Mouse (Mus musculus): ENCODE data around the gene Capn8.
A peak's percentile ranks its signal among the peaks of the same experiment; 100 is the strongest.

Capn8 gene

DNA sequence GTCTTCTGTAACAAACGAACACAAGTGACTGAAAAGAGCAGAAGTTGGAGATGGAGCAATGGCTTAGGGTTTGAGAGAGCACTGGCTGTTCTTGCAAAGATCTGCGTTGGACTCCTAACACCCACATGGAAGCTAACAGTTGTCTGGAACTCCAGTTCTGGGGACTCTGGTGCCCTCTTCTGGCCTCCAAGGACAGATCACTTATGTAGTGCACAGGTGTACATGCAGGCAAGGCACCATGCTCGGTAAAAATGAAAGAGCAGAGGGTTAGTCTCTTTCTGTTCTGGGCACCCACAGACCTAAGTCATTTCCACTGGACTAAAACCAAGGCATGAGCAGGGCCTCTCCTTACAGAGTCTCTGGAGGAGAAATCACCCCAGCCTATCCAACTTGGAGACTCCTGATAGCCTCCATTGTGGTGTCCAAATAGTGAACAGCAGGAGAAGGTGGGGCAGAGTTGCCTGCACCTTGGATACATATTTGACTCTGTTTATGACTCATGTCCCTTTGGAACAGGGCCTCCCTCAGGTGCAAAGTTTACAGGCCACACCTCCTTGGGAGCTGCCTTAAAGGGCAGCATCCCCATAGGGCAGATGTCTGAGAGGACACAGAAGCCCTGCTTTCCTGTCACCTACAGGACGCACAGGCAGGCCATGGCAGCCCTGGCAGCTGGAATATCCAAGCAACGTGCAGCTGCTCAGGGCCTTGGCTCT, at the start of gene Capn8:
Capn8 (plus strand) TSS at position 600 of the 713 bp plus-strand sequence.
- no peak for DNase-seq

DNA sequence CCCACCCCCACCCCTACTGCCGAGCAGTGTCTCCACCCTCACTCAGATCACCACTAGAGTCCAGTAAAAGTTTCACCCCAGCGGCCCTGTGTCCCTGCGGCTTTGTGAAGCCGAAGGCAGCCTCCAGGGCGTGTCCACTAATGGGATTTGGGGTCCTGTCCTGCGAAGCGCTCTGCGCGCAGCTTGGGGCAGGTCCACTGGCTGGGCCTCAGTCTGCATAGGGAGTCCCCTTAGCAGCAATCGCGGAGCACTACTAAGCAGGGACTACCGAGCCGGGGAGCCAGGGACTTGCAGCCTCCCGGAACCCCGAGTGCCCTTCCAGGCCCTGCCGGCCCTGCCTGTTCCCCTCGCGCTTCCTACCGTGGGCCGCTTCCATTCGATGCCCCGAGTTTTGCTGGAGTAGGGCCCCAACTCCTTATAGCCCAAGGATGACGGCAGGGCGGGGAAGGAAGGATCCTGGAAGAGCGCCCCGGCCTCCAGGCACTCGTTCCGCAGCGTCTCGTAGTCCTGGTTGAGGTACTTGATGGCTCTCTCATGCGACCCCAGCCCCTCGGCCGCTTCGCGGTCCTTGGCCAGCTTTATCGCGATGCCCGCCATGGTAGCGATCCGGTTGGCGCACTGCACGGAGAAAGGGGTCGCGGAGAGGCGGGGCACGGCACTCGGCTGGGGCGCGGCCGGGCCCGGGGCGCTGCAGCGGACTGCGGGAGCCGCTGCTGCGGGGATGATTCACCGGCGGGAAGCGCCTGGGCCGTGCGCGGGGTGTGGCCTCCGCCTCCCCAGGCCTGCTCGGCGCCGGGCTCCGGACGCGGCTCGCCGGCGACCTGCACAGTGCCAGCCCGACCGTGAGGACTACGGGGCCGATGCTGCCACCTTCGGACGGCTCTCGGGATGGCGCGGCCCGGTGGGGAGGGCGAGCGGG, 47.8 kb upstream of the Capn8 start, which contains the start of gene Capn2:
Capn2 (minus strand) TSS at position 851 of the 919 bp plus-strand sequence.
- DNase-seq, result peak; percentile 90 to 93

DNA sequence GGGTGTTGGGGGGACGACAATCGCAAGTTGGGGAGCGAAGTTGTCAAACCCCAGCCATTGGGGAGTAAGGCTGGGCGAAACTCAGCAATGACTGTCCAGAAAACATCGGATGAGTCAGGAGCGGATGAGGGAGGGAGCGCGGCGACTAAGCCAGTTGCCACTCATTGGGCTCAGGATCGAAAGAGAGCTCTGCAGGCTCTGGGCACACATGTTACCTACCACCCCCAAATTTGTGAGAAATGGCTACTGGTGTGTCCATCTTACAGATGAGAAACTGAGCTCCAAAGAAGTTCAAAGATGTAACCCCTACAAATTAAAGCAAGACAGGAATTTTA, 47.2 kb upstream of the Capn8 start:
- no peak for DNase-seq

DNA sequence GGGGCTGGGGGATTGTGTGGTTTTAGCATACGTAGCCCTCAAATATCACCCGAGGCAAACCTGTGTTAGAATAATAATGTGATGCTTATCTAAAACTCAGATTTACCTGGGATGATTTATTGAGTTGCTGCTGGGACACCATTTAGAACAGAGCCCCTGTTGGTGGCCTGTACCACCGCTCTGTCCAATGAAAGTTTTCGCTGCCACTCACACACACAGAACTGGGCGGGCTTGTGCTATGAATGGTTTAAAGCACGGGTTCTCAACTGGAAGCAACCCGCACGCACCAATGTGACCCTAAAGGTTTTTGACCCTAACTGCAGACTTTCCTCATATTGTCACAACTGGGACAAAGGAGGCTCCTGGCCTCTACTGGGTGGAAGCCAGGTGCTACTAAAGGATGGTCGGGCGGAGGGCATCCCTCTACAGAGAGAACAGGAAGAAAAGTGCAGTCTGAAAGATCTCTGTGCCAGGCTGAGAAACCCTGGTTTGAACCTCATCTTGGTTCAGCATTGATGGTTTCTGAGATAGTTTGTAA, 46.6 kb upstream of the Capn8 start:
- no peak for DNase-seq

DNA sequence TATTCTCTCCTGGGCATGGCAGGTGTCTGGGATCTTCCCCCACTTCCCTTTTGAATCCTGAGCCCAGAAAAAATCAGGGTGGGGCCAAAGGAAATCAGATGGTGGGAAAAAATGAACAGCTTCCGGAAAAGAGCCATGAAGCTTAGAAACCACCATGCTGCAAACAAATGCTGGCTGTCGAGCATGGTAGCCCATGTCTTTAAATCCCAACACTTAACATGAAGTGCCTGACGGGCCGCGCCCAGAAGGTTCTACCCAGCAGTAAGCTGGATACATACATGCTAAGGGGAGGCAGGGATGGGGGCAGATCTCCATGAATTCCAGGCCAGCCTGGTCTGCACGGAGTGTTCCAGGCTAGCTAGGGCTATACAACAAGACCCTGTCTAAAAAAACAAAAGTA, 46.0 kb upstream of the Capn8 start:
- DNase-seq, result no peak

DNA sequence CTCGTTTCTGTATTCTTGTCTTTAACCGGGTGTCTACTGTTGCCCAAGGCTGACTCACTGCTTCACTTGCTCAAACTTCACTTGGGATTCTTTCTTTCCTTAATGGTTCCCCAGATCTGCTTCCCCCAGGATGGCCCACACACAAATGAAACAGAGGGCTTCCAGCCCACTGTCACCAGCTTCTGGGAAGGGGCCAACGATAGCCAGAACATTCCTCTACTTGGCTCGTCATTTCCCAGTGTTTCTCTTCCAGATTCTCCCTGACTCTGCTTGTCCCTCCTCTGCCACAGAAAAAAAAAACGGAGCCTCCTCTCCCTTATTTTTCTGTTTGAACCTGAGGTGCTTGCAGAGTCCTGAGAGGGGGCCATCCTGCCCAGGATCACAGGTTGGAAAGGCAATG, 45.5 kb upstream of the Capn8 start:
- no peak for DNase-seq

DNA sequence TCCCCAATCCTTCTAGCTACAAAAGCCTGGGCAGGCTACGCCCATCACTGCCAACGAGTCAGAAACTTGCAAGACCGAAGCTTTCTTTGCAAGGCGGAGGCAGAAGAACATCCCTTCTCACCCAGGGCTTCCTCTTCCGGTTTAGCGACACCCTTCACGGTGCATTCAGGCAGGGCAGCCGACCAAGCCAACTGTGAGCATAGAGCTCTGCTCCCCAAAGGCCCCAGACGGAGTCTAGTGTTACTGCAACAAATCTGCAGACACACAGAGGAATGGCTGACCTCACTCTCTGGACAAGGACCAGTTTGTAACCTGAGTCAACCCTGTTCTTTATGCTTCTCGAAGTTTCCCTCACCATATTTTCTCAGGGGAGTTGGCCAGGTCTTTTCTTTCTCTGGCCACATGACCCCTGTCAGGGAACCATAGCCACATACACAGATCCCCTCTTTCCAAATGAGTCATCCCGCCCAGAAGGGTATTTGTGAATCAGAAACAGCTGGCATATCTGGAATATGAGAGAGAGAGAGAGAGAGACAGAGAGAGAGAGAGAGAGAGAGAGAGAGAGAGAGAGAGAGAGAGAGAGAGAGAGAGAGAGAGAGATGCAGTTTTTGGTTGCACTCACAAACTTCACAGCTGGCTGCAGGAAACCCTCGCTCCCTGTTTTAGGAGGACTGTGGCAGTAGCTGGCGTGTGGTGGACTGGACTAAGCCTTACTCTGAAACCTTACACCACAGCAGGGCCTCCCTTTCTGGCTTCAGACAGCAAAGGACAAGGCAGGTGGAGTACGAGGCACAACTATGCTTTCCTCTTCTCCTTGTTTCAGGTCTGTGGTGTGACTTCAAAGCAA, 44.5 kb upstream of the Capn8 start:
- no peak for DNase-seq

DNA sequence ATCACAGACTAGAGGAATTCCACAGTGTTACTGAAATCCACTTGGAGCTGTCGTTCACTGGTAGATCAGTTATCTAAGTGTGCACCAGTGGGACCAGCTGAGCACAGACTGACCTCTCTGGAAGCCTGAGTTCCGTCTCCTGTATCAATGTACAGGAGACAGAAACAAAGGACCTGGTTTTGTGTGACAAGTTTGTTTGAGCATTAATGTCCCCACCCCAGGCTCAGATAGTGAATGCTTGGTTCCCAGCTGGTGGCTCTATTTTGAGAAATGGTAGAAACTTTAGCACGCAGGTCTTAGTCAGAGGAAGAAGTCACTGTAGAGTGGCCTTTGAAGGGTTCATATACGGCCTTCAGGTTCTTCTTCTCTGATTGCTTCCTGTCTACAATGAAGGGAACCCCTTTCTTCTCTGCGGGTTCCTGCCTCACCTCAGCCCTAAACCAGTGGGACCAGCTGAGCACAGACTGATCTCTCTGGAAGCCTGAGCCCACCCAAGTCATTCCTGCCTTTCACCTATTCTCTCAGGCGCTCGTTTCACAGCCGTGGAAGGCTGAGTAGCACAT, 43.8 kb upstream of the Capn8 start:
- DNase-seq, result no peak

DNA sequence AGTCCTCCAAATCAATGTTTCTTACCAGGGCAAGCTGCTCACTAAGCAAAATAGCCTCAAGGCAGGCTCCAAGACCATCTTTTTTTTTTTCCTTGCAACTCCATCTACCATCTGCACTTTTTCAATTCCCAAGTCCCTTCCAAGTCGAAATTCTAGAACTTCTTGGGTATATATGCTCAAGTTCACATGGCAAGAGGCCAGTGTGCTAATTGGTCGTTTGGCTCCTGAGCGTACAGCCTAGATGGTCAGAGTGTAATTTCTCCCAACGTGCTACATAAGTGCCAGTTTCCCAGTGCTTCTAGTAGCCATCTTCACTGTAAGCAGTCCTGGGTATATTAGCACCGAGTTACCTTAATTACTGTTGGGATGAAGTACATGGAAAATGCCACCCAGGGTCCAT, 41.8 kb upstream of the Capn8 start:
- no peak for DNase-seq

DNA sequence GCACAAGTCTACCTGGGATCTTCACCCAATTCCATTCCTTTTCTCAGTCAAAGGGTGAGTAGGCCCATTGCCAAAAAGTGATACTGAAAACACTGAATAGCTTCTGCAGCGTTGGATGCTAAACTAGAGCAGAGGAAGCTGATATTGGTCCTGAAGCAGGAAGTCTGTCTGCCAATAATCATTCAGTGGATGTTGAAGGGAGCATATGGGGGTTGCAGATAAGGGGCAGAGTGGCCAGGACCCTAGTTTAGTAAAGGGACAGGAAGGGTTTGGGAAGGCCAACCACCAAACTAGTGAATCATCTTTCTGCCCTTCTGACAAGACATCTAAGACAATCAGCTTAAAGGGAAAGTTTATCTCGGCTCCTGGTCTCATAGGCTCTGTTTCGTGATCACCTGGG, 41.1 kb upstream of the Capn8 start:
- DNase-seq, result no peak

DNA sequence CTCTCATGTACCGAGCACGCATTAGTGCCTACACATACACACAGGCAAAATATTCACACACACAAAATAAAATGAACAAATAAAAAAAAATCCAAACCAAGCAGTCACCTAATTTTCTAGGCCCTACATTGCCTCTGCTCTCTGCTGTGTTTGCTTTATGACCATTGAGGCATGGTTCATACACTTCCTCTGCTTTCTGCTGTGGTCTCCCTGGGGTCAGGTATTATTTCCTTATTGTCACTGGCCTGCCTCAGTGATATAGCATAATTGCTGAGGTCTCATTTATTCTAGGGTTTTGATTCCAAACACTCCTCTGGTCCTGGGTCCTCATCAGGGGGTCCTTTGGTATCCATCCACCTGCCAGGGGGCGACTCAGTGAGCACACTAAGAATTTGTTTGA, 39.2 kb upstream of the Capn8 start:
- no peak for DNase-seq

DNA sequence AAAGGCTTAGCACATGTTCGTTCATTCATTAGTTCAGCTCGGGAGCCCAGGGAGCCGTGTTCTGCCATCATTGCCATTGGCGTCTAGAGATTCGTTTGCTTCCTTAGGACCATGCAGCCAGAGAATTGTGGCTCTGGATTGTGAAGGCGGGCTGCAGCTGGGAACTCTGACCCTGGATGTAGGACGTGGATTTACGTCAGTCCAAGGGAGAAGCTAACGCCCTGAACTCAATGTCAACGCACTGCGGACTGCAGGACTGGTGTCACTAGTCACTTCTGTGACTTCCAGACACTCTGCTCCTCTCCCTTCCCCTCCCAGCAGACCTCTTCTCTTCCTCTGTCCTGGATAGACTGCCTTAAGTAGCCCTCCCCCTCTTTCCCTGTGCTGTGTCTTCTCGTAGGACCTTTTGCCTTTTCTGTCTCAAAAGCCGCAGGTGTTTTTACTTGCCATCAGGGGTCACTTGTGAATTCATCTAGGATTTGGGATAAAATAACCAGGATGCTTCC, 37.5 kb upstream of the Capn8 start:
- no peak for DNase-seq

DNA sequence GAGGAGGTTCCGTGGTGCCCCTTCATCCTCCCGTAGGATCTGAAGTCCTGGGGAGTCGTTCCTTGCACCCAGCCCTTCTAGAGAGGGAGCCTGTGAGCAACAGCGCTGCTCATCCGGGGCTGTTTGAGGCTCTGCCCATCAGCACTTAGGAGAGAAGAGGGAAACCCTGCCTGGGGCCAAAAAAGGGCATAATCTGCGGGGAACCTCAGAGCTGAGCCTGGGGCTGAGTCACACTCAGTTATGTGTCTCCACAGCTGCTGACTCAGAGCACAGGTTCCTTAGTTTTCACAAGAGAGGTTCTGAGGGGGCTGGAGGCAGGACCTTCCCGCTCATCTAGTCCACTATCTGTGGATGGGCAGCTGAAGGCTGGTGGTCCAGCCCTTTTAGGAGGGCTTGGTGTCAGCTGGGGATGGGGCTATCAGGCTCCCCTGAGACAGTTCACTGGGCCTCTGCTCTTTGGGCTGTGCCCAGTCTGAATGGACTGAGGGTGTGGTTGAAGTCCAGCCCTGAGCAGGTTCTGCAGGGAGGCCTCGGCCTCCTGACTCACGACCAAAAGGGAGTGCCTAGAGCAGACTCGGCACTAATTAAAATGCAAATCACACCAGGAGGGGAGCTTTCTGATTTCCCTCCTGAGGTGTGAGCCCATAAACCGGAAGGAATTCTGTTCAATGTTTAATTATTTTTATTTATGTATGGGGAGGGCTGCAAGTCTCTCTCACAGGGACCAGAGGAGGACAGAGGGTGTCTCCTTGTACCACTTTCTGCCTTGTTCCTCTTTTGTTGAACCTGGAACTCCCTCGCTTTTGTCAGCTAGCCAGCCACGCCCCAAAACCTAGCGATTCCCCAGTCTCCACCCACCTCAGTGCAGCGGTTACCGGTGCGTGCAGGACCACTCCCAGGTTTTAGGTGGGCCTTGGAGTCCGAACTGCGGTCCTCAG, 36.6 kb upstream of the Capn8 start:
- no peak for DNase-seq

DNA sequence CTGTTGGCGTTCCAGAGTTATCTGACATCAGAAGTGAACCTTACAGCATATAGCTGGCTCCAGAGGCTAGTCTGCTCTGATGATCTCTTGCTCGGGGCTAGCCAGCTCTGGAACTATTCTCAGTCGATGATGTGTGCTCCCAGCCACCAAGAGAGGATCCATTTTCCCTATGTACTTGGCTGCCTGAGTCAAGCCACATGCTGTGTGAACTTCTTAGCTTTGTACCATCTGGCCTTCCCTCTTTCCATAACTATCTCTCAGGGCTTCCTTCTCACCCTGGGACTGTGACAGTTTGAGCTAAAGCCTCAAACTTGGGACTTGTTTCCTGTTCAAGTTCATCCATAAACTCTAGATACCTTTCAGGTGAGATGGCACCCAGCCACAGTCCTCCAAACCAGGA, 31.2 kb upstream of the Capn8 start:
- no peak for DNase-seq

DNA sequence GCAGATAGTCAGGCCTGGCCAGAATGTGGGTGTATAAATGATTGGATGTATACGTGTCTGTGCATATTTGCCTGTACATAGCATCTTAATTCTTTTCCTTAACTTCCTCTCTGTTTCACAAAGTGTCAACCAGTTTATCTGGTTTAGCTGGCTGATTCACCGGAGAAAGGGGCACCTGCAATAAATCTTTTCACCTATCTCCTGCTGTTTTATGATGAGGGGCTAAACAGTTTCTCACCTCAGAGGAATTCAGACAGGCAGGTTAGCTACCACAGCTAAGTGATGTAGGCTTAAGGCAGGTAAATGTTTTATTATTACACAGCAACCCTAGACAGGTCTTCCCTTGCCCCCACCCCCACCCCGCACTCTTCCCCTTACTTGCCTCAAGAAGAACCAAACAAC, 29.7 kb upstream of the Capn8 start:
- DNase-seq, result no peak

DNA sequence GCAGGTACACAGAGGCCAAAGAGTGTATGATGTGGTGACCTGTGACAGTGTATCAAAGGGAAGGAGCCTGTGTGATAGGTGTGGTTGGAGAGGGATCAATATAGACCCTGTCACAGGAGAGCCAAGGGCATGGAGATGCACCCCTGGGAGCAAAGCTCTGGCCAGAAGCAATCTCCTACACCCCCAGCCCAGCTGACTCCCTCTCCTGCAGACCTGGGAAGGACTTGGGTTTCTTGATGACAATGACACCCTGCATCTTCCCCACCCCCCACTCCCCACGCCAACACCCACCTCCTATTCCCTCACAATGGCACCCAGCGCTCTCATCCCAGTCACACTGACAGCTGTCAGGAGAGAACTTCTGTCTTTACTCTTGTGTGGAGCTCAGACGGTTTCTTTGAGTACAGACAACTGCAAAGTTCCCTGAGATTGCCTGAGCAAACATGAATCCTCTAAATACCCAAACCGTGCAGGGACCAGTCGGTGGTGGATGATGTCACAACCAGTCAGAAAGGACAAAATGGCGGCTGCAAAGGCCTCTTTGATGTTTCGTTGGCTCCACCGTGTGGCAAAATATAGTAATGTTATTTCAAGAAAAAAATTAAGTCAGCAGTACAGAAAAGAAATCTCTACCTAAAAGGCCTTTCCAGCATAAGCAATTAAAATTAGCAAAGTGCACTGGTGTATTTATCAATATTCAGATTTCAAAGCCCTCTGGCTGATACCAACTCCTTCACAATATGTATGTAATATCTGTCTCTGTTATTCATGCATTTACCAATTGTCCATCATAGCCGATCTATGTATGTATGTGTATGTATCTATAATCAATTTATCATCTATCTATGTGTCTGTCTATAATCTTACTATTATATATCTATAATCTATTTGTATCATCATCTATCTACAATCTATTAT, 25.5 kb upstream of the Capn8 start:
- DNase-seq, result peak; percentile 70 to 82

DNA sequence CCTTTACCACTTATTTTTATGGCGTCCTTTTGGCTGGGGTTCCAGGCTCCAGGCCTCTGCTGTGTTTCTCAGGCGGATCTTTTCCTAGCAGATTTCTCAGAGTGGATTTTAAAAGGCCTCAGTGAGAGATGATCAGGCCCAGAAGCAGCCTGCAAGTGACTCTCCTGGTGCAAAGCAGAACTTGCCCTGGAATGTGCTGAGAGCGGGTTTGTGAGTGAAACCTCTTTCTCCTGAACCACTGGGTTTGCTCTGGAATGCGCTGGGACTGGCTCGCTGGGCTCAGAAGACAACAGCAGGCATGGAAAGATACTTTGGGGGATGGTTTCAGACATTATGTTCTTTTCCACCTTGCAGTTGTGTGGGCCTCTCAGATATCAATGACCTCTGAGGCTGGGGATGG, 22.7 kb upstream of the Capn8 start:
- DNase-seq, result no peak

DNA sequence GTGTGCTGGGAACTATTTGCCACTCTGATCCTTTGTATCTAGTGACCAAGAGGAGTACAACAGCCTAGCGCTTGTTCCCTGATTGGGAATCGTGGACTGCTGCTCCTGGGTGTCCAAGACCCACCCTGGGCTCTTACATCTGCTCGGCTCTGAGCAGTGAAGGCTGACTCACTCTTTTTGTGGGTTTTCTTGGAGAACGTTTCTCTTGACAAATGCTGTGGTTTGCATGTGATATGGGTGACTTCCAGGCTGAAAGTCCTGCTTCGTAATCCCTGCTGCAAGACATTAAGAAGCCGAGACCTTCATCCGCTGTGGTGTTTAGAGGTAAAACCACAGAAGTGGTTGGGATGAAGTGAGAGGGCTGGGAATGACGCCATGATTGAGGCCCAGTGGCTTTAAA, 21.7 kb upstream of the Capn8 start:
- DNase-seq, result no peak

DNA sequence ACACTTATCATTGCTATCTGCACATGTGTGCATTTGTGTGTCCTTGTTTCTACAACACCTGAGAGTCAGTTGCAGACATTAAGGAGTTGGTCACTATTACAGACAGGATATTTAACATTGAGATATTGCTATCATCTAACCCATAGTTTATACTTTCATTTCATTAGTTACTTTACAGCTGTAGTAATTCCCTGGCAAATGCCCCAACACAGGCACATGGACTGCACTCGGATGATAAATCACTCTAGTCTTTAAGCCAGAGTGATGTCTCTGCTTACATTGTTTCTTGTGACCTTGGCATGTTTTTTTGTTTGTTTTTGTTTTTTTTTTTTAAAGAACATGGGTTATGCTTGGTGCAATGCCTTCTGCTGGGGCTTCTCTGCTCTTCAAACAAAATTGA, 20.9 kb upstream of the Capn8 start:
- no peak for DNase-seq

DNA sequence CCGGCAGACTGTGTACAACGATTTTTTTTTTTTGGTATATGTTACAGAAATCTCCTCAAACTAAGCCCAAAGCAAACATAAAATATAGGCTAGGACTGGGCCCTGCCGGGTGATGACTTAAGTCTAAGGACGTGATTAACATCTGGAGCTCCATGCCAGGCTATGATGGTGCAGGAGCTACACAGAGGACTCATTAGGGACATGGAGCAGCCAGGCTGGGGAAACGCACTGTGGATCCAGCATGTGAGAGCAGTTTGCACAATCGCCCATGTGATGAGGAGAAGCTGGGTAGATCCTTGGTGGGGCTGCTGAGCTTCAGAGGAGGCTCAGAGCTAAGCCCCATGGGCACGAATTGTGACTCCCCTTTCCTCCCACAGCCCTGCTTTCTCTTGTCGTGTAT, 14.0 kb upstream of the Capn8 start:
- DNase-seq, result no peak
